In the genomic region with DNA sequence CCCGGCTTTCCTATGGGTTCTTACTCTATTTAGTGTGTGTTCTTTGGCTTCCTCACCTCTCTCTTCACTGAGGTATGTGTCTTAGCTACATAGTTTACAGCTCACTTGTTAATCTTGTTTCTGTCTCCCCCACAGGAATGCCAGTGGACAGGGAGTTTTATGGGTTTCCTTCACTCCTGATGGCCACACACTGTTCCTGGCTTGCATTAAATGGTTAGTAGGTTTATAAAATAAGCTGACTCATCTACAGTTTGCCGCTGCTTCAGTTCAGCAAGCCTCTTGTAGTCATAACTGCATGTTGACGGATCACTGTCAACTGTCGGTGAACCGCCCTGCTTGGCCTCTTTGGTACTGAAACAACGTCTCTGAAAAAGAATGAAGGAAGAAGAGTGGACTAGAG, we compare ENCODE assay signal across 20 mouse cellular contexts.
"Had no signal": no experiment of that assay in that cellular context is flagged by ENCODE, and none has a peak within 500 bp of the region (broad histone marks: within the 10 kb centered on the region; RNA-seq: fewer than 3 reads in every experiment).

No protein-coding gene starts in this region.

- H3K27ac ChIP-seq: lung, embryonic 15.5 days; macrophage; midbrain, embryonic 13.5 days; midbrain, embryonic 15.5 days; neural tube, embryonic 12.5 days had no signal

- H3K4me3 ChIP-seq: lung, embryonic 15.5 days; megakaryocyte, embryonic 14.5 days; midbrain, embryonic 13.5 days; midbrain, embryonic 15.5 days; neural tube, embryonic 12.5 days had no signal

- H3K4me2 ChIP-seq: lung, embryonic 15.5 days; midbrain, embryonic 11.5 days; midbrain, embryonic 13.5 days; midbrain, embryonic 15.5 days; neural tube, embryonic 12.5 days had no signal

- DNase-seq: liver, postnatal 0 days; lung, adult 2 months; lung, postnatal 14 days; lung, postnatal 36 days; retina, postnatal 1 day; right cerebral cortex, adult 18-20 months; right cerebral cortex, postnatal 25 days; right cerebral cortex, postnatal 4 days; spleen, adult 18-20 months; thymus, adult 18-20 months; thymus, postnatal 14 days; thymus, postnatal 36 days had no signal

- ATAC-seq: liver, postnatal 0 days; lung, postnatal 0 days; midbrain, embryonic 13.5 days; midbrain, embryonic 15.5 days had no signal

- H3K36me3 ChIP-seq: lung, embryonic 15.5 days; midbrain, embryonic 13.5 days; midbrain, embryonic 15.5 days; neural tube, embryonic 12.5 days had no signal

- H3K9ac ChIP-seq: liver, postnatal 0 days; lung, embryonic 15.5 days; midbrain, embryonic 13.5 days; midbrain, embryonic 15.5 days; neural tube, embryonic 12.5 days had no signal

- H3K4me1 ChIP-seq: lung, embryonic 15.5 days; midbrain, embryonic 13.5 days; midbrain, embryonic 15.5 days; neural tube, embryonic 12.5 days had no signal

- H3K27me3 ChIP-seq: lung, embryonic 15.5 days; midbrain, embryonic 15.5 days; neural tube, embryonic 12.5 days had no signal

- H3K9me3 ChIP-seq: lung, embryonic 15.5 days; midbrain, embryonic 15.5 days had no signal
